Mouse (Mus musculus): ENCODE data around the gene Begain.

DNA sequence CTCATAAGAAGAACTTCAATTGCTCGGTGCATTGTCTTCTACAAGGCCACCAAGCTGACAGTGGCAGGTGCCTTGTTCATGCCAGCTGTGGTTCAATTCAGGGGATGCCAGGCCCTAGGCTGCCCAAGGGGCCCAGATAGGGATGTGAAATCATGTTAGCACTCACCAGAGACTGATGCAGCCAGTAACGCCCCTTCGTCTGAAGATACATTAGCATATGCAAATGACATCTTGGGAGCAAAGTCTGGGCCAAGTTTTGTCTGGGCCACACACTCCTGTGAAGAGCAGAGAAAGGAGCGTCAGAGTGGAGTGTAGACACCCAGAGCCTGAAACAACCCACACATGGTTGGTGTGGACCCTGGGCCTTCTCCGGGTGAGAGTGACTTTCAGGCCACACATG, 17.0 kb upstream of the Begain start:
- TF ChIP-seq POLR2A (IDR thresholded peaks at IDR 0.05; ENCODE audit: low read depth, low read length) (no peak), CTCF (IDR thresholded peaks at IDR 0.05; ENCODE audit: borderline replicate concordance, insufficient read depth, low read length) (no peak)
